Mouse (Mus musculus) lung, postnatal 10 days (tissue): ENCODE data around the gene Olfr718-ps1.

Experiments used
- DNase-seq: peaks from one replicate; pipeline ENCODE4 v3.0.0; 2021

Gene Olfr718-ps1

GRCm38 (mm10) chr5:143126908-143127307 lies 20.5 kb downstream of the Olfr718-ps1 start:
- no peak for DNase-seq

GRCm38 (mm10) chr5:143126089-143126488 lies 21.3 kb downstream of the Olfr718-ps1 start:
- DNase-seq, result no peak

GRCm38 (mm10) chr5:143125601-143126000 lies 21.8 kb downstream of the Olfr718-ps1 start:
- DNase-seq, result no peak

- no peak for DNase-seq
These were observed 22.5 kb downstream of the Olfr718-ps1 start for GRCm38 (mm10) chr5:143124805-143125378.

- DNase-seq, result no peak
These were observed 24.7 kb downstream of the Olfr718-ps1 start for GRCm38 (mm10) chr5:143122673-143123072.

- DNase-seq, result no peak
These were observed 25.3 kb downstream of the Olfr718-ps1 start for GRCm38 (mm10) chr5:143122125-143122524.

GRCm38 (mm10) chr5:143112281-143113246 lies 34.8 kb downstream of the Olfr718-ps1 start, which contains the start of gene Rnf216:
Rnf216 (minus strand) TSS chr5:143112994.
- peak; percentile 96 for DNase-seq

- no peak for DNase-seq
These were observed 40.5 kb downstream of the Olfr718-ps1 start for GRCm38 (mm10) chr5:143106842-143107241.

GRCm38 (mm10) chr5:143103231-143103630 lies 44.1 kb downstream of the Olfr718-ps1 start:
- no peak for DNase-seq

GRCm38 (mm10) chr5:143101626-143102025 lies 45.8 kb downstream of the Olfr718-ps1 start:
- DNase-seq, result no peak

GRCm38 (mm10) chr5:143095256-143095655 lies 52.1 kb downstream of the Olfr718-ps1 start:
- DNase-seq, result no peak

GRCm38 (mm10) chr5:143092891-143093290 lies 54.5 kb downstream of the Olfr718-ps1 start:
- DNase-seq, result no peak

GRCm38 (mm10) chr5:143084898-143085297 lies 62.5 kb downstream of the Olfr718-ps1 start:
- DNase-seq, result peak; percentile 37
